Mouse (Mus musculus) hindbrain, postnatal 0 days (tissue): Measurements from ENCODE around the gene Prkch. TPM values are rescaled to one million over a fixed set of nuclear protein-coding genes. Genes with fewer than 3 reads are reported as not detected.

Experiments
- ATAC-seq: fragments of 200-750 bp; cut with Nextera tagmentation; 2 replicates; pipeline ENCODE4 v1.8.0; 2017; ENCODE audit warnings: mild to moderate bottlenecking, moderate TSS enrichment, moderate library complexity
- DNase-seq: peaks from one replicate; pipeline ENCODE4 v3.0.0-alpha.2; 2015; ENCODE audit warnings: low spot score
- H3K27ac ChIP-seq: fragments of 300-500 bp; sonication (generic); 2 replicates; pipeline ENCODE4 v1.5.1; 2014; ENCODE audit warnings: mild to moderate bottlenecking
- H3K27me3 ChIP-seq: fragments of 300-500 bp; sonication (generic); 2 replicates; pipeline ENCODE4 v1.6.1; 2014; ENCODE audit warnings: low read length, mixed read lengths; ENCODE audit not compliant: insufficient read depth
- H3K36me3 ChIP-seq: fragments of 300-500 bp; sonication (generic); 2 replicates; pipeline ENCODE4 v1.6.1; 2014; ENCODE audit warnings: low read length, mixed read lengths; ENCODE audit not compliant: insufficient read depth
- H3K4me1 ChIP-seq: fragments of 300-500 bp; sonication (generic); 2 replicates; pipeline ENCODE4 v1.6.1; 2014; ENCODE audit warnings: antibody characterized with exemption, low read length, mixed read lengths; ENCODE audit not compliant: insufficient read depth
- H3K4me2 ChIP-seq: fragments of 300-500 bp; sonication (generic); 2 replicates; pipeline ENCODE4 v1.6.1; 2014; ENCODE audit warnings: low read depth, mild to moderate bottlenecking, low read length, moderate library complexity, mixed read lengths
- H3K4me3 ChIP-seq: fragments of 300-500 bp; sonication (generic); 2 replicates; pipeline ENCODE4 v1.5.1; 2014; ENCODE audit warnings: low read length
- H3K9ac ChIP-seq: fragments of 300-500 bp; sonication (generic); replicated peaks from 2 replicates; pipeline ENCODE4 v1.6.1; 2014; ENCODE audit warnings: mild to moderate bottlenecking, low read length, moderate library complexity, mixed read lengths
- H3K9me3 ChIP-seq: fragments of 300-500 bp; sonication (generic); 2 replicates; pipeline ENCODE4 v1.6.1; 2016; ENCODE audit warnings: low read length, mixed read lengths
- CTCF ChIP-seq: IDR thresholded peaks from 2 replicates; pipeline ENCODE4 v1.5.1; 2016; ENCODE audit warnings: antibody characterized with exemption, control low read depth, low read depth
- WGBS: fragments of 180-500 bp; shearing (Covaris S2); extraction: QIAGEN DNeasy Blood & Tissue Kit; methylation state at CpG from one replicate; pipeline ENCODE4 v1.1.7; 2014; 5-methylcytosine and 5-hydroxymethylcytosine counted together
- polyA plus RNA-seq: library from polyadenylated mRNA; unstranded; fragments of >200 nt; fragmentation: Nextera tagmentation; extraction: Ambion mirVana; gene quantifications from 2 replicates; pipeline ENCODE4 v1.2.1, GENCODE M21; 2015
- total RNA-seq: library from RNA; depleted of rRNA; stranded (reverse); fragments of >200 nt; gene quantifications from 2 replicates; pipeline ENCODE4 v1.2.3, GENCODE M21; 2014

Prkch gene
- total and polyA plus RNA-seq, 2 experiments from 2014 or later = 6.1 to 16.1 TPM

GRCm38 (mm10) chr12:73769536-73769935 lies 184.9 kb downstream of the Prkch start:
- no peak overlapping the region for H3K4me3 ChIP-seq
- H3K9ac ChIP-seq = no peak overlapping the region
- H3K9me3 ChIP-seq = no peaks in the 10 kb centered on the region
- H3K4me1 ChIP-seq = no peaks in the 10 kb centered on the region
- ATAC-seq (no peak), DNase-seq (no peak)
- H3K4me2 ChIP-seq = no peak overlapping the region
- no peak for TF ChIP-seq CTCF
- H3K27me3 ChIP-seq = no peaks in the 10 kb centered on the region
- WGBS = 76% methylated on average over 6 of the region's 6 CpGs
- H3K27ac ChIP-seq = no peak overlapping the region; the same call in 1 of the 2 replicates
- no peaks in the 10 kb centered on the region for H3K36me3 ChIP-seq

- no peak overlapping the region for H3K9ac ChIP-seq
- WGBS = 80% methylated on average over 1 of the region's 1 CpGs
- H3K27ac ChIP-seq = no peak overlapping the region
- no peak for TF ChIP-seq CTCF
- H3K9me3 ChIP-seq = no peaks in the 10 kb centered on the region
- H3K36me3 ChIP-seq = no peaks in the 10 kb centered on the region
- no peak overlapping the region for H3K4me2 ChIP-seq
- no peaks in the 10 kb centered on the region for H3K27me3 ChIP-seq
- no peak overlapping the region for H3K4me3 ChIP-seq
- H3K4me1 ChIP-seq = no peaks in the 10 kb centered on the region
- no peak for ATAC-seq
- DNase-seq = no peak
Measured at GRCm38 (mm10) chr12:73770771-73771170, 186.2 kb downstream of the Prkch start.

- no peaks in the 10 kb centered on the region for H3K36me3 ChIP-seq
- no peaks in the 10 kb centered on the region for H3K9me3 ChIP-seq
- H3K4me1 ChIP-seq = no peaks in the 10 kb centered on the region
- DNase-seq = no peak
- no peak for TF ChIP-seq CTCF
- H3K27me3 ChIP-seq = no peaks in the 10 kb centered on the region
- H3K4me2 ChIP-seq = no peak overlapping the region
- no peak overlapping the region for H3K4me3 ChIP-seq
- no peak overlapping the region for H3K9ac ChIP-seq
- WGBS = 69% methylated on average over 7 of the region's 7 CpGs
- ATAC-seq = no peak
- H3K27ac ChIP-seq = no peak overlapping the region
Measured at GRCm38 (mm10) chr12:73774793-73775385, 190.3 kb downstream of the Prkch start.

GRCm38 (mm10) chr12:73776401-73776945 lies 191.9 kb downstream of the Prkch start:
- TF ChIP-seq CTCF = no peak
- no peak for ATAC-seq
- Histone ChIP-seq H3K27ac (no peak overlapping the region), H3K9ac (no peak overlapping the region), H3K27me3 (no peaks in the 10 kb centered on the region), H3K4me2 (no peak overlapping the region), H3K4me3 (no peak overlapping the region), H3K36me3 (no peaks in the 10 kb centered on the region), H3K9me3 (no peaks in the 10 kb centered on the region), H3K4me1 (no peaks in the 10 kb centered on the region)
- WGBS = 84% methylated on average over 6 of the region's 6 CpGs
- no peak for DNase-seq

- no peak for TF ChIP-seq CTCF
- H3K4me1 ChIP-seq = no peaks in the 10 kb centered on the region
- ATAC-seq (no peak), DNase-seq (no peak)
- no peak overlapping the region for H3K4me2 ChIP-seq
- H3K9me3 ChIP-seq = no peaks in the 10 kb centered on the region
- H3K9ac ChIP-seq = no peak overlapping the region
- H3K4me3 ChIP-seq = no peak overlapping the region
- WGBS = 94% methylated on average over 11 of the region's 11 CpGs
- no peaks in the 10 kb centered on the region for H3K27me3 ChIP-seq
- no peaks in the 10 kb centered on the region for H3K36me3 ChIP-seq
- H3K27ac ChIP-seq = no peak overlapping the region
Measured at GRCm38 (mm10) chr12:73777673-73778072, 193.1 kb downstream of the Prkch start.

- 64% methylated on average over 13 of the region's 13 CpGs for WGBS
- Histone ChIP-seq H3K9ac (no peak overlapping the region), H3K36me3 (no peaks in the 10 kb centered on the region), H3K4me2 (no peak overlapping the region), H3K27ac (no peak overlapping the region; the same call in 1 of the 2 replicates), H3K27me3 (no peaks in the 10 kb centered on the region), H3K4me3 (no peak overlapping the region), H3K9me3 (no peaks in the 10 kb centered on the region), H3K4me1 (no peaks in the 10 kb centered on the region)
- ATAC-seq (peak; percentile 77; the same call in 1 of the 2 replicates), DNase-seq (peak; percentile 53)
- no peak for TF ChIP-seq CTCF
Measured at GRCm38 (mm10) chr12:73779332-73780231, 195.0 kb downstream of the Prkch start.
